Comparison of ENCODE assay signal across 25 mouse cellular contexts in genomic region chr1:151039189-151039588, GRCm38 (mm10). TPM values are rescaled to one million over a fixed set of nuclear protein-coding genes. Genes with fewer than 3 reads are reported as not detected.
DNase-seq lines count a peak whose midpoint lies in the region; ATAC-seq and TF ChIP-seq lines count a peak whose summit lies in the region.
"Had no signal": no experiment of that assay in that cellular context is flagged by ENCODE, and none has a peak within 500 bp of the region (broad histone marks: within the 10 kb centered on the region; RNA-seq: fewer than 3 reads in every experiment).

No protein-coding gene starts in this region.

- ATAC-seq in liver, embryonic 11.5 days (replicated peaks; ENCODE audit: low FRiP score), result no peak; the same call in 1 of the 2 replicates
- ATAC-seq in liver, postnatal 0 days, result peak; percentile 58
- ATAC-seq: forebrain, embryonic 15.5 days; forebrain, postnatal 0 days had no signal

- H3K4me1 ChIP-seq in liver, adult 2 months (ENCODE audit: control insufficient read depth, insufficient read depth, low read length), result peaks cover 4% of the 10 kb centered on the region
- H3K4me1 ChIP-seq in liver, embryonic 11.5 days (replicated peaks; ENCODE audit: control insufficient read depth, insufficient read depth, low read length), result peaks cover 3% of the 10 kb centered on the region
- H3K4me1 ChIP-seq in liver, postnatal 0 days (ENCODE audit: insufficient read depth), result peaks cover 16% of the 10 kb centered on the region
- peaks cover 3 to 12% of the 10 kb centered on the region in 2 experiments; a peak in 3 of 4 replicates for H3K4me1 ChIP-seq in MEL (ENCODE audit: control insufficient read depth in 1 of 2, insufficient read depth in 2 of 2, low read length in 2 of 2)
- H3K4me1 ChIP-seq: forebrain, embryonic 15.5 days had no signal

- H3K27me3 ChIP-seq in liver, adult 2 months (ENCODE audit: control insufficient read depth, insufficient read depth, low read length), result no peaks in the 10 kb centered on the region
- H3K27me3 ChIP-seq in liver, embryonic 11.5 days (replicated peaks; ENCODE audit: control insufficient read depth, insufficient read depth, low read length), result no peaks in the 10 kb centered on the region
- no peaks in the 10 kb centered on the region for H3K27me3 ChIP-seq in liver, postnatal 0 days (ENCODE audit: insufficient read depth, low read length)
- H3K27me3 ChIP-seq in MEL (ENCODE audit: control insufficient read depth in 1 of 2, insufficient read depth in 2 of 2, low read length in 2 of 2), result peaks cover 0 to 2% of the 10 kb centered on the region in 2 experiments; a peak in 2 of 4 replicates
- H3K27me3 ChIP-seq: embryonic facial prominence, embryonic 13.5 days; embryonic facial prominence, embryonic 15.5 days; forebrain, embryonic 12.5 days; forebrain, embryonic 15.5 days had no signal

- H3K27ac ChIP-seq in liver, adult 2 months (replicated peaks; ENCODE audit: insufficient read depth, low read depth, low read length), result no peak overlapping the region
- H3K27ac ChIP-seq in liver, embryonic 11.5 days (ENCODE audit: low read depth, low read length), result no peak overlapping the region
- H3K27ac ChIP-seq in liver, postnatal 0 days (ENCODE audit: low read depth), result no peak overlapping the region
- no peak overlapping the region for H3K27ac ChIP-seq in MEL (ENCODE audit: control insufficient read depth, low read depth, low read length)
- H3K27ac ChIP-seq: embryonic facial prominence, embryonic 13.5 days; embryonic facial prominence, embryonic 15.5 days; forebrain, embryonic 10.5 days; forebrain, embryonic 12.5 days; forebrain, embryonic 15.5 days had no signal

- no peak for TF ChIP-seq CTCF in liver, adult 2 months (IDR thresholded peaks at IDR 0.05; ENCODE audit: low read depth, low read length)
- no peak for TF ChIP-seq CTCF in liver, postnatal 0 days (IDR thresholded peaks at IDR 0.05; ENCODE audit: low read depth)
- no peak for TF ChIP-seq CTCF in MEL (IDR thresholded peaks at IDR 0.05 in 2 of 3, conservative IDR thresholded peaks at IDR 0.05 in 1 of 3; ENCODE audit: control insufficient read depth in 1 of 3, insufficient read depth in 1 of 3, low read depth in 2 of 3, low read length in 3 of 3, poor library complexity in 1 of 3, severe bottlenecking in 1 of 3)

- TF ChIP-seq RAD21 in MEL (IDR thresholded peaks at IDR 0.05; ENCODE audit: low read depth, low read length), result no peak

- peak; percentile 60 for DNase-seq in liver, adult 2 months (ENCODE audit: extremely low read depth, low read depth, low spot score)
- no peak for DNase-seq in liver, embryonic 11.5 days (ENCODE audit: low spot score)
- no peak for DNase-seq in liver, postnatal 0 days
- no peak for DNase-seq in liver
- DNase-seq in MEL (ENCODE audit: low read depth, low spot score), result no peak
- no peak for DNase-seq in gastrocnemius, postnatal 25 days
- DNase-seq: adrenal gland, adult 2 months; adrenal gland, postnatal 10 days; adrenal gland, postnatal 25 days; B cell, adult 2 months; cerebellum, adult 11 months; cerebellum, adult 18-20 months; cerebellum, adult 8-10 months; cerebellum, adult 9-11 months; cerebellum, postnatal 14 days; cerebellum, postnatal 36 days; forebrain, postnatal 0 days had no signal

- H3K9ac ChIP-seq in liver, adult 2 months (ENCODE audit: low read depth, low read length), result no peak overlapping the region
- H3K9ac ChIP-seq in liver, embryonic 11.5 days (ENCODE audit: low read depth, low read length), result no peak overlapping the region
- H3K9ac ChIP-seq in liver, postnatal 0 days (replicated peaks), result no peak overlapping the region
- no peak overlapping the region for H3K9ac ChIP-seq in MEL (ENCODE audit: control insufficient read depth, low read depth, low read length, poor library complexity, severe bottlenecking)
- H3K9ac ChIP-seq: embryonic facial prominence, embryonic 13.5 days; embryonic facial prominence, embryonic 15.5 days; forebrain, embryonic 12.5 days; forebrain, embryonic 15.5 days; forebrain, postnatal 0 days had no signal

- no peak for TF ChIP-seq EP300 in liver, postnatal 0 days (IDR thresholded peaks at IDR 0.05; ENCODE audit: low read depth)
- no peak for TF ChIP-seq EP300 in MEL (IDR thresholded peaks at IDR 0.05; ENCODE audit: low read depth in 1 of 2, low read length in 2 of 2)

- no peaks in the 10 kb centered on the region for H3K9me3 ChIP-seq in liver, embryonic 11.5 days (ENCODE audit: control insufficient read depth, low read length)
- H3K9me3 ChIP-seq in liver, postnatal 0 days (ENCODE audit: low read length), result no peaks in the 10 kb centered on the region
- no peaks in the 10 kb centered on the region for H3K9me3 ChIP-seq in MEL (replicated peaks; ENCODE audit: insufficient read depth, low read length)
- H3K9me3 ChIP-seq: embryonic facial prominence, embryonic 13.5 days; embryonic facial prominence, embryonic 15.5 days; forebrain, embryonic 10.5 days; forebrain, embryonic 12.5 days; forebrain, embryonic 15.5 days; G1E had no signal

- H3K4me2 ChIP-seq in liver, embryonic 11.5 days, result no peak overlapping the region
- no peak overlapping the region for H3K4me2 ChIP-seq in liver, postnatal 0 days (ENCODE audit: low read depth, low read length)
- H3K4me2 ChIP-seq: embryonic facial prominence, embryonic 13.5 days; embryonic facial prominence, embryonic 15.5 days; forebrain, embryonic 12.5 days; forebrain, embryonic 15.5 days had no signal

- no peak for TF ChIP-seq POLR2A in liver, adult 2 months (IDR thresholded peaks at IDR 0.05; ENCODE audit: extremely low read depth, insufficient read depth, low read length)
- no peak for TF ChIP-seq POLR2A in MEL (IDR thresholded peaks at IDR 0.05; ENCODE audit: control insufficient read depth in 1 of 2, insufficient read depth in 1 of 2, low read depth in 1 of 2, low read length in 2 of 2, poor library complexity in 1 of 2)

- WGBS in liver, adult 2 months, result 34% methylated on average over 4 of the region's 4 CpGs
- WGBS in liver, embryonic 11.5 days, result 60% methylated on average over 4 of the region's 4 CpGs
- WGBS in liver, postnatal 0 days (ENCODE audit: insufficient replicate concordance), result 46% methylated on average over 4 of the region's 4 CpGs

- H3K36me3 ChIP-seq in liver, adult 2 months (ENCODE audit: control insufficient read depth, insufficient read depth, low read length), result no peaks in the 10 kb centered on the region
- H3K36me3 ChIP-seq in liver, embryonic 11.5 days (ENCODE audit: control insufficient read depth, insufficient read depth, low read length), result no peaks in the 10 kb centered on the region
- no peaks in the 10 kb centered on the region for H3K36me3 ChIP-seq in liver, postnatal 0 days (replicated peaks; ENCODE audit: insufficient read depth, low read length)
- H3K36me3 ChIP-seq in MEL (ENCODE audit: control insufficient read depth in 1 of 2, insufficient read depth in 2 of 2, low read length in 2 of 2), result no peaks in the 10 kb centered on the region
- H3K36me3 ChIP-seq: embryonic facial prominence, embryonic 13.5 days; embryonic facial prominence, embryonic 15.5 days; forebrain, embryonic 10.5 days; forebrain, embryonic 12.5 days; forebrain, embryonic 15.5 days; G1E had no signal

- H3K79me2 ChIP-seq in liver, adult 2 months (ENCODE audit: control insufficient read depth, insufficient read depth, low read length), result no peaks in the 10 kb centered on the region
- no peaks in the 10 kb centered on the region for H3K79me2 ChIP-seq in MEL (ENCODE audit: control insufficient read depth, insufficient read depth, low read length, poor library complexity)

- no peak overlapping the region for H3K4me3 ChIP-seq in liver, adult 2 months (ENCODE audit: insufficient read depth, low read depth, low read length)
- no peak overlapping the region for H3K4me3 ChIP-seq in liver, embryonic 11.5 days (ENCODE audit: low read depth, low read length)
- H3K4me3 ChIP-seq in liver, postnatal 0 days (ENCODE audit: low read depth, low read length), result no peak overlapping the region
- no peak overlapping the region for H3K4me3 ChIP-seq in MEL (ENCODE audit: control insufficient read depth in 1 of 2, insufficient read depth in 1 of 2, low read depth in 2 of 2, low read length in 2 of 2)
- H3K4me3 ChIP-seq: embryonic facial prominence, embryonic 13.5 days; embryonic facial prominence, embryonic 15.5 days; erythroblast, embryonic 14.5 days; forebrain, embryonic 10.5 days; forebrain, embryonic 12.5 days; forebrain, embryonic 15.5 days had no signal

TF ChIP-seq in MEL, 35 proteins besides CTCF, POLR2A, EP300 and RAD21:
- TF ChIP-seq USF1 (IDR thresholded peaks at IDR 0.05; ENCODE audit: low read depth, low read length) (peak; percentile 47; the same call in 1 of the 2 replicates), TBP (IDR thresholded peaks at IDR 0.05; ENCODE audit: low read depth, low read length) (no peak)

RNA-seq across cellular contexts. Expression of gene Hmcn1, which starts 46.0 kb away (rescaled TPM):
- 2.7 and 4.5 TPM in 2 replicates for total RNA-seq in liver, adult 2 months (2014; rRNA removed)
- 0.80 and 1.0 TPM in 2 replicates for polyA plus RNA-seq in liver, adult 2 months (2012; rRNA removed)
- 9.9 and 11.0 TPM in 2 replicates for polyA plus RNA-seq in liver, embryonic 11.5 days (2014; fragmentation: Nextera tagmentation; extraction: Ambion mirVana)
- 2.4 and 2.8 TPM in 2 replicates for polyA plus RNA-seq in liver, postnatal 0 days (2015; fragmentation: Nextera tagmentation; extraction: Ambion mirVana)
- total RNA-seq in MEL (2012; rRNA removed), result not detected in 2 replicates
- not detected for polyA plus RNA-seq in MEL (2012; ENCODE audit: insufficient read depth in 1 of 2, insufficient read length in 2 of 2, low read depth in 1 of 2, low replicate concordance in 2 of 2, missing spikeins in 1 of 2)
- 1 to 10 TPM; 7.9 to 8.6 TPM for total RNA-seq in gastrocnemius, postnatal 25 days (2021)
- total RNA-seq: common myeloid progenitor, adult 5-6 weeks had no signal
- polyA plus RNA-seq: erythroblast, embryonic 14.5 days; G1E had no signal
